Mouse (Mus musculus) sigmoid colon, adult 10 weeks (tissue): ENCODE data around the gene Tmx2. TPM values are rescaled to one million over a fixed set of nuclear protein-coding genes. Genes with fewer than 3 reads are reported as not detected.

Experiments
- polyA plus RNA-seq: library from polyadenylated mRNA; stranded (reverse); fragments of 350-450 nt; fragmentation: Illumina TruSeq; extraction: RNeasy Lipid Tissue Mini Kit (QIAGEN cat#74804); gene quantifications from one replicate; pipeline ENCODE4 v1.2.3, GENCODE M21; 2014; ENCODE audit warnings: low read depth, low replicate concordance

Gene Tmx2
- 73.2 TPM for polyA plus RNA-seq

GRCm38 (mm10) chr2:84679016-84679415 is at the start of gene Tmx2:
Gene Tmx2 (minus strand): TSS chr2:84679140.

GRCm38 (mm10) chr2:84727172-84727858 is 48.4 kb upstream of the Tmx2 start, which contains the start of gene Clp1:
Gene Clp1 (minus strand): TSS chr2:84727350.

GRCm38 (mm10) chr2:84714811-84715561 is 36.0 kb upstream of the Tmx2 start, which contains the start of gene Zdhhc5:
Gene Zdhhc5 (minus strand): TSS chr2:84715180.

DNA sequence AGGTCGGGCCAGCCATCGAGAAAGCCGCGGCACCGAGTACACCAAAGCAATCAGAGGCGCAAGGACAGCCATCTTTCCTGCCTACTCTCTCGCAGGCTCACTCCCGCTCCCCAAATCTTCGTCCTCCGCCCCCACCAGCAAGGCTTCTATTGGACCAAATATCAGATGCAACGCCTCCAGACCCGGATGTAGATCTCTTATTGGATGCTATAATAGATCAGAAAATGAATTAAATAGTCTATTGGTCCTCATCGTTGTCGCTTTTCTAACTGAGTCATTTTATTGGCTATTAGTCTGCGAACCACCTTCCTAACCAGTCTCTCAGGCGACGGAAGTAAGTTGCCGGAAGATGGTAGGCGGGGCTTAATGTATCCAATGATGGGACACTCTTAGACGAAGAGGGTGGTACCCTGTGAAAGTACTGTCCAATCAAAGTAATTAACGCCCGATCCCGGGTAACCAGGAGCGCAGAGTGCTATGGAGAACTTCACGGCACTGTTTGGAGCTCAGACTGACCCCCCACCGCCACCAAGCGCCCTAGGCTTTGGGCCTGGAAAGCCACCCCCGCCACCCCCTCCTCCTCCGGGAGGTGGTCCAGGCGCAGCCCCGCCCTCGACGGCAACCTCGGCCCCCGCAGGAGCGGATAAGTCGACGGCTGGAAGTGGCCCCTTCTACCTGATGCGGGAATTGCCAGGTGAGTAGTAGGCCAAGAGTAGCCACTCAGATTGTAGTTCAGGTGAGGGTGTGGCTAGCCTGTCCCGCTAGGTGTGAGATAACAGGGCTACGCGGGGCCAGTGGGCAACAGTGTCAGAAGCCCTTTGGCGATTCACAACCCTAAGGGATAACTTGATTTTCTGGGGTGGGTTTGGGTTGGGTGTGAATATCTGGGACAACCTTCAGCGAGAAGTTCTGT is 716 bp downstream of the Tmx2 start, which contains the start of the genes Gm28635 and Med19:
Gene Gm28635 (minus strand): TSS at position 74 of the 913 bp plus-strand sequence.
Gene Med19 (plus strand): TSS at position 435 of the 913 bp plus-strand sequence.

GRCm38 (mm10) chr2:84670569-84670933 is 8.4 kb downstream of the Tmx2 start, which contains the start of gene Selenoh:
Gene Selenoh (minus strand): TSS chr2:84670770.

GRCm38 (mm10) chr2:84658806-84659205 is 20.1 kb downstream of the Tmx2 start, which contains the start of gene Btbd18:
Gene Btbd18 (plus strand): TSS chr2:84659079.

DNA sequence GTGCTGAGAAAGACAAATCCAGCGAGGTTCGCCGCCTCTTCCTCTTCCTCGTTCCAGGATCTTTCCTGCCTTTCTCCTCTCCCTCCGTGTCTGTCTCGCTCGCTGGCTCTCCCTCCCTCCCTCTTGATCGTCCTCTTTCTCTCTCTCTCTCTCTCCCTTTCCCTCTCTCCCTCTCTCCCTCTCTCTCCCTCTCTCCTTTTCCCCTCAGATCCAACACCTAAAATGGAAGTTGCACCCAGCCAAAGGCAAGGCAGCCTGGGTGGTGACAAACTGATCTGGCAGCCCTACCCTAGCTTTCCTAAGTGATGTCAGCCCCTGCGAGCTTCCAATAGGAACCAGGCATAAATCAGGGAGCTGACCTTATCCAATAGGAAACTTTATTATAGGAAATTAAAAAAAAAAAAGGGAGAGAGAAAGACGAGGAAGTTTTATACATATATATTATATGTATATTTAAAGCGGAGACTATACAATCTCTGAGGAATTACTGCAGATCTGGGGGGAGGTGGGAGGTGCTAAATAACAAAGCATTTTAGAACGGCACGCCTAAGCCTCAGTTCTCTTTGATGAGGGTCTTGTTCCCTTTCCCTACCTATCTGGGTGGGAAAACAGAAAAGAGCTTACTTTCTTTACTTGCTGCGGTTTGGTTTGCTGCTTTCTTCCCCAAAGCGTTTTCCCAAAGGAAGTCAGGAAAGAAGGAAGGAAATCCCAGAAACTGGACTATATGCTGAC is 28.3 kb downstream of the Tmx2 start, which contains the start of gene Ctnnd1:
Gene Ctnnd1 (minus strand): TSS at position 302 of the 732 bp plus-strand sequence.

Other genes with a start within 250 kb of the Tmx2 start
- 60.6 TPM for gene Tfpi, start 202.4 kb downstream of the Tmx2 start, polyA plus RNA-seq
- gene Ctnnd1, start 28.4 kb downstream of the Tmx2 start, polyA plus RNA-seq: 493 TPM
- gene Btbd18, start 20.1 kb downstream of the Tmx2 start, polyA plus RNA-seq: not detected
- 9.6 TPM for gene Selenoh, start 8.4 kb downstream of the Tmx2 start, polyA plus RNA-seq
- not detected for gene Gm28635, start 1.1 kb downstream of the Tmx2 start, polyA plus RNA-seq
- 48.3 TPM for gene Med19, start 738 bp downstream of the Tmx2 start, polyA plus RNA-seq
- gene Zdhhc5, start 36.0 kb upstream of the Tmx2 start, polyA plus RNA-seq: 138 TPM
- gene Clp1, start 48.2 kb upstream of the Tmx2 start, polyA plus RNA-seq: 23.9 TPM
- gene Ypel4, start 54.9 kb upstream of the Tmx2 start, polyA plus RNA-seq: 2.0 TPM
- gene Gm19426, start 64.5 kb upstream of the Tmx2 start, polyA plus RNA-seq: not detected
- gene Serping1, start 96.3 kb upstream of the Tmx2 start, polyA plus RNA-seq: 23.3 TPM
- gene Ube2l6, start 119.7 kb upstream of the Tmx2 start, polyA plus RNA-seq: 21.1 TPM
- not detected for gene Smtnl1, start 143.5 kb upstream of the Tmx2 start, polyA plus RNA-seq
- 1.4 TPM for gene Timm10, start 147.9 kb upstream of the Tmx2 start, polyA plus RNA-seq
- gene Slc43a1, start 159.7 kb upstream of the Tmx2 start, polyA plus RNA-seq: 2.2 TPM
- not detected for gene Rtn4rl2, start 207.6 kb upstream of the Tmx2 start, polyA plus RNA-seq